Mouse (Mus musculus): ENCODE measurements around the gene Lss.

Gene Lss

GRCm38 (mm10) chr10:76561972-76562371, 30.6 kb downstream of the Lss start, which contains the start of gene Spatc1l:
Gene Spatc1l (plus strand): TSS chr10:76562272.
- DNase-seq (ENCODE audit: low read depth, low spot score), result no peak

- DNase-seq (ENCODE audit: low read depth, low spot score), result peak; percentile 39
These were observed 38.8 kb downstream of the Lss start for GRCm38 (mm10) chr10:76569996-76570685.

- no peak for DNase-seq (ENCODE audit: low read depth, low spot score)
These were observed 39.7 kb downstream of the Lss start for GRCm38 (mm10) chr10:76571070-76571469.

- no peak for DNase-seq (ENCODE audit: low read depth, low spot score)
These were observed 40.8 kb downstream of the Lss start for GRCm38 (mm10) chr10:76572151-76572550.

- DNase-seq (ENCODE audit: low read depth, low spot score), result no peak
These were observed 44.0 kb downstream of the Lss start, which contains the start of gene Ftcd for GRCm38 (mm10) chr10:76575374-76575773. Gene Ftcd (plus strand): TSS chr10:76575648.

- DNase-seq (ENCODE audit: low read depth, low spot score), result no peak
These were observed 45.5 kb downstream of the Lss start for GRCm38 (mm10) chr10:76576920-76577319.

GRCm38 (mm10) chr10:76584138-76584537, 52.8 kb downstream of the Lss start:
- no peak for DNase-seq (ENCODE audit: low read depth, low spot score)

GRCm38 (mm10) chr10:76586190-76586589, 54.8 kb downstream of the Lss start:
- no peak for DNase-seq (ENCODE audit: low read depth, low spot score)

- no peak for DNase-seq (ENCODE audit: low read depth, low spot score)
These were observed 58.8 kb downstream of the Lss start for GRCm38 (mm10) chr10:76590197-76590596.

GRCm38 (mm10) chr10:76596338-76596737, 65.0 kb downstream of the Lss start:
- no peak for DNase-seq (ENCODE audit: low read depth, low spot score)

- no peak for DNase-seq (ENCODE audit: low read depth, low spot score)
These were observed 71.3 kb downstream of the Lss start for GRCm38 (mm10) chr10:76602690-76603089.

Data from R1 (cell line).